Mouse (Mus musculus) liver, embryonic 12.5 days (tissue): Measurements from ENCODE around the gene Txlng. TPM values are rescaled to one million over a fixed set of nuclear protein-coding genes. Genes with fewer than 3 reads are reported as not detected.
A peak's percentile ranks its signal among the peaks of the same experiment; 100 is the strongest.
"Not testable (repeated sequence)": the region's sequence is repeated elsewhere in the genome, so short reads cannot be mapped to it uniquely, and the experiment has no call there.

Experiments
- ATAC-seq: fragments of 200-750 bp; cut with Nextera tagmentation; 2 replicates; pipeline ENCODE4 v1.8.0; 2017; ENCODE audit warnings: moderate number of reproducible peaks, mild to moderate bottlenecking, moderate library complexity
- H3K27ac ChIP-seq: fragments of 300-500 bp; sonication (generic); 2 replicates; pipeline ENCODE4 v1.5.1; 2016; ENCODE audit warnings: mild to moderate bottlenecking
- H3K27me3 ChIP-seq: fragments of 300-500 bp; sonication (generic); replicated peaks from 2 replicates; pipeline ENCODE4 v1.6.1; 2016; ENCODE audit warnings: mild to moderate bottlenecking, moderate library complexity
- H3K36me3 ChIP-seq: fragments of 300-500 bp; sonication (generic); 2 replicates; pipeline ENCODE4 v1.6.1; 2016; ENCODE audit warnings: mild to moderate bottlenecking, moderate library complexity
- H3K4me1 ChIP-seq: fragments of 300-500 bp; sonication (generic); 2 replicates; pipeline ENCODE4 v1.6.1; 2016
- H3K4me2 ChIP-seq: fragments of 300-500 bp; sonication (generic); 2 replicates; pipeline ENCODE4 v1.6.1; 2016; ENCODE audit warnings: mild to moderate bottlenecking, moderate library complexity
- H3K4me3 ChIP-seq: fragments of 300-500 bp; sonication (generic); 2 replicates; pipeline ENCODE4 v1.5.1; 2016; ENCODE audit warnings: mild to moderate bottlenecking, moderate library complexity
- H3K9ac ChIP-seq: fragments of 300-500 bp; sonication (generic); 2 replicates; pipeline ENCODE4 v1.6.1; 2016; ENCODE audit warnings: mild to moderate bottlenecking, moderate library complexity
- H3K9me3 ChIP-seq: fragments of 300-500 bp; sonication (generic); replicated peaks from 2 replicates; pipeline ENCODE4 v1.6.1; 2016; ENCODE audit warnings: mild to moderate bottlenecking, moderate library complexity
- WGBS: fragments of 180-500 bp; shearing (Covaris S2); methylation state at CpG from one replicate; pipeline ENCODE4 v1.1.7; 2016; ENCODE audit not compliant: insufficient replicate concordance; 5-methylcytosine and 5-hydroxymethylcytosine counted together
- polyA plus RNA-seq: library from polyadenylated mRNA; unstranded; fragments of >200 nt; fragmentation: Nextera tagmentation; extraction: Ambion mirVana; gene quantifications from 2 replicates; pipeline ENCODE4 v1.2.1, GENCODE M21; 2016

The Txlng gene
- polyA plus RNA-seq, 1 experiment from 2014 or later: 13.0 TPM

- Histone ChIP-seq H3K36me3 (peaks cover 6% of the 10 kb centered on the region; the same call in 1 of the 2 replicates), H3K4me1 (peaks cover 10% of the 10 kb centered on the region), H3K9ac (peak overlapping the region; percentile 58), H3K27me3 (peaks cover 7% of the 10 kb centered on the region; the same call in 1 of the 2 replicates), H3K27ac (peak overlapping the region; percentile 68; the same call in 1 of the 2 replicates), H3K4me3 (peak overlapping the region; percentile 71), H3K9me3 (no peaks in the 10 kb centered on the region), H3K4me2 (peak overlapping the region; percentile 58)
- no peak for ATAC-seq
- 24% methylated on average over 5 of the region's 5 CpGs for WGBS
These were observed 487 bp upstream of the Txlng start for GRCm38 (mm10) chrX:162829741-162830140.

- peaks cover 7% of the 10 kb centered on the region; the same call in 1 of the 2 replicates for H3K27me3 ChIP-seq
- no peaks in the 10 kb centered on the region for H3K9me3 ChIP-seq
- WGBS: 13% methylated on average over 16 of the region's 20 CpGs
- peak overlapping the region; percentile 71 for H3K4me3 ChIP-seq
- H3K4me2 ChIP-seq: peak overlapping the region; percentile 92
- peak overlapping the region; percentile 75 for H3K27ac ChIP-seq
- peaks cover 10% of the 10 kb centered on the region for H3K4me1 ChIP-seq
- peak overlapping the region; percentile 77 for H3K9ac ChIP-seq
- peaks cover 6% of the 10 kb centered on the region; the same call in 1 of the 2 replicates for H3K36me3 ChIP-seq
- ATAC-seq: peak; percentile 1; the same call in 1 of the 2 replicates
These were observed 471 bp downstream of the Txlng start for GRCm38 (mm10) chrX:162828783-162829182.

GRCm38 (mm10) chrX:162828016-162828415 is 1.2 kb downstream of the Txlng start:
- Histone ChIP-seq H3K27me3 (peaks cover 7% of the 10 kb centered on the region; the same call in 1 of the 2 replicates), H3K4me1 (peaks cover 10% of the 10 kb centered on the region), H3K4me2 (peak overlapping the region; percentile 92), H3K9ac (peak overlapping the region; percentile 77), H3K27ac (peak overlapping the region; percentile 75), H3K36me3 (peaks cover 6% of the 10 kb centered on the region; the same call in 1 of the 2 replicates), H3K4me3 (peak overlapping the region; percentile 71), H3K9me3 (no peaks in the 10 kb centered on the region)
- ATAC-seq: no peak
- 33% methylated on average over 6 of the region's 6 CpGs for WGBS

GRCm38 (mm10) chrX:162800371-162800770 is 28.9 kb downstream of the Txlng start:
- no peak for ATAC-seq
- H3K36me3 ChIP-seq: peaks cover 34% of the 10 kb centered on the region
- H3K4me1 ChIP-seq: no peaks in the 10 kb centered on the region

GRCm38 (mm10) chrX:162791392-162791791 is 37.9 kb downstream of the Txlng start:
- not testable (repeated sequence) for H3K27ac ChIP-seq, H3K4me1 ChIP-seq, H3K4me2 ChIP-seq, H3K9me3 ChIP-seq, H3K9ac ChIP-seq, H3K27me3 ChIP-seq, H3K4me3 ChIP-seq, ATAC-seq
- peaks cover 43% of the 10 kb centered on the region for H3K36me3 ChIP-seq
- 74% methylated on average over 5 of the region's 5 CpGs for WGBS

More at GRCm38 (mm10) chrX:162800371-162800770, 28.9 kb downstream of the Txlng start:
- Histone ChIP-seq H3K4me2 (no peak overlapping the region), H3K27ac (no peak overlapping the region), H3K4me3 (no peak overlapping the region), H3K9me3 (no peaks in the 10 kb centered on the region), H3K9ac (no peak overlapping the region), H3K27me3 (no peaks in the 10 kb centered on the region)

GRCm38 (mm10) chrX:162788372-162788771 is 40.9 kb downstream of the Txlng start:
- no peak overlapping the region for H3K27ac ChIP-seq
- 36% methylated on average over 1 of the region's 1 CpGs for WGBS
- H3K36me3 ChIP-seq: peaks cover 66% of the 10 kb centered on the region
- H3K4me2 ChIP-seq: no peak overlapping the region
- no peak for ATAC-seq
- H3K4me1 ChIP-seq: no peaks in the 10 kb centered on the region
- H3K27me3 ChIP-seq: no peaks in the 10 kb centered on the region
- H3K4me3 ChIP-seq: no peak overlapping the region
- no peaks in the 10 kb centered on the region for H3K9me3 ChIP-seq
- no peak overlapping the region for H3K9ac ChIP-seq

- H3K36me3 ChIP-seq: peaks cover 76% of the 10 kb centered on the region
- no peak overlapping the region for H3K27ac ChIP-seq
- no peaks in the 10 kb centered on the region for H3K27me3 ChIP-seq
- no peak overlapping the region for H3K9ac ChIP-seq
- H3K4me2 ChIP-seq: no peak overlapping the region
- 76% methylated on average over 1 of the region's 1 CpGs for WGBS
- no peaks in the 10 kb centered on the region for H3K9me3 ChIP-seq
- no peak overlapping the region for H3K4me3 ChIP-seq
- ATAC-seq: no peak
- no peaks in the 10 kb centered on the region for H3K4me1 ChIP-seq
These were observed 58.5 kb downstream of the Txlng start for GRCm38 (mm10) chrX:162770726-162771125.

- H3K27ac ChIP-seq: peak overlapping the region; percentile 90; the same call in 1 of the 2 replicates
These were observed 67.4 kb downstream of the Txlng start for GRCm38 (mm10) chrX:162761716-162762395.

GRCm38 (mm10) chrX:162760958-162761515 is 68.2 kb downstream of the Txlng start:
- peak overlapping the region; percentile 90 for H3K27ac ChIP-seq
- no peak for ATAC-seq
- WGBS: 14% methylated on average over 35 of the region's 50 CpGs

More at GRCm38 (mm10) chrX:162761716-162762395, 67.4 kb downstream of the Txlng start:
- 0 out of 2 replicates have a peak, but pooled peaks cover 3% of the 10 kb centered on the region for H3K27me3 ChIP-seq
- H3K4me3 ChIP-seq: peak overlapping the region; percentile 75
- 29% methylated on average over 9 of the region's 9 CpGs for WGBS
- H3K36me3 ChIP-seq: peaks cover 30% of the 10 kb centered on the region
- ATAC-seq: no peak
- peak overlapping the region; percentile 86 for H3K9ac ChIP-seq
- peaks cover 18% of the 10 kb centered on the region for H3K4me1 ChIP-seq
- no peaks in the 10 kb centered on the region for H3K9me3 ChIP-seq
- H3K4me2 ChIP-seq: peak overlapping the region; percentile 76

GRCm38 (mm10) chrX:162760115-162760942 is 68.9 kb downstream of the Txlng start, which contains the start of gene Rbbp7:
TSS of gene Rbbp7 (plus strand) at chrX:162760402.
- peaks cover 21% of the 10 kb centered on the region for H3K36me3 ChIP-seq
- H3K4me2 ChIP-seq: peak within 1 kb of the TSS; percentile 76
- 12% methylated on average over 87 of the region's 100 CpGs for WGBS
- peak within 1 kb of the TSS; percentile 90 for H3K27ac ChIP-seq
- peak; percentile 96 for ATAC-seq
- peaks cover 18% of the 10 kb centered on the region for H3K4me1 ChIP-seq
- H3K4me3 ChIP-seq: peak within 1 kb of the TSS; percentile 75
- H3K9me3 ChIP-seq: no peaks in the 10 kb centered on the region
- H3K27me3 ChIP-seq: 0 out of 2 replicates have a peak, but pooled peaks cover 3% of the 10 kb centered on the region
- H3K9ac ChIP-seq: peak within 1 kb of the TSS; percentile 86

More at GRCm38 (mm10) chrX:162760958-162761515, 68.2 kb downstream of the Txlng start:
- H3K4me3 ChIP-seq: peak overlapping the region; percentile 75
- no peaks in the 10 kb centered on the region for H3K9me3 ChIP-seq
- peaks cover 18% of the 10 kb centered on the region for H3K4me1 ChIP-seq
- H3K4me2 ChIP-seq: peak overlapping the region; percentile 76
- peak overlapping the region; percentile 86 for H3K9ac ChIP-seq
- peaks cover 22% of the 10 kb centered on the region for H3K36me3 ChIP-seq
- H3K27me3 ChIP-seq: 0 out of 2 replicates have a peak, but pooled peaks cover 3% of the 10 kb centered on the region

- H3K9me3 ChIP-seq: no peaks in the 10 kb centered on the region
- ATAC-seq: no peak
- peak overlapping the region; percentile 61 for H3K9ac ChIP-seq
- H3K4me1 ChIP-seq: peaks cover 18% of the 10 kb centered on the region
- peak overlapping the region; percentile 79 for H3K27ac ChIP-seq
- H3K36me3 ChIP-seq: peaks cover 17% of the 10 kb centered on the region
- 0 out of 2 replicates have a peak, but pooled peaks cover 3% of the 10 kb centered on the region for H3K27me3 ChIP-seq
- peak overlapping the region; percentile 76 for H3K4me2 ChIP-seq
- H3K4me3 ChIP-seq: peak overlapping the region; percentile 75
- WGBS: 25% methylated on average over 28 of the region's 32 CpGs
These were observed 69.8 kb downstream of the Txlng start for GRCm38 (mm10) chrX:162759251-162760114.
